Mouse (Mus musculus) neural tube, embryonic 14.5 days (tissue): ENCODE results near the gene Kcne4. TPM values are rescaled to one million over a fixed set of nuclear protein-coding genes. Genes with fewer than 3 reads are reported as not detected.

Source experiments
- ATAC-seq: fragments of 200-750 bp; cut with Nextera tagmentation; 2 replicates; pipeline ENCODE4 v1.8.0; 2017; ENCODE audit warnings: low read depth, mild to moderate bottlenecking, moderate TSS enrichment, moderate library complexity
- H3K27ac ChIP-seq: fragments of 300-500 bp; sonication (generic); 2 replicates; pipeline ENCODE4 v1.5.1; 2014; ENCODE audit warnings: low read depth, mild to moderate bottlenecking, control low read depth, low read length, moderate library complexity, mixed read lengths
- H3K27me3 ChIP-seq: fragments of 300-500 bp; sonication (generic); 2 replicates; pipeline ENCODE4 v1.6.1; 2014; ENCODE audit warnings: low read length; ENCODE audit not compliant: control insufficient read depth, insufficient read depth
- H3K36me3 ChIP-seq: fragments of 300-500 bp; sonication (generic); 2 replicates; pipeline ENCODE4 v1.6.1; 2014; ENCODE audit warnings: low read length, mixed read lengths; ENCODE audit not compliant: control insufficient read depth, insufficient read depth
- H3K4me1 ChIP-seq: fragments of 300-500 bp; sonication (generic); 2 replicates; pipeline ENCODE4 v1.6.1; 2014; ENCODE audit warnings: low read length; ENCODE audit not compliant: control insufficient read depth, insufficient read depth
- H3K4me2 ChIP-seq: fragments of 300-500 bp; sonication (generic); 2 replicates; pipeline ENCODE4 v1.6.1; 2014; ENCODE audit warnings: mild to moderate bottlenecking, low read depth, low read length, control low read depth
- H3K4me3 ChIP-seq: fragments of 300-500 bp; sonication (generic); 2 replicates; pipeline ENCODE4 v1.5.1; 2014; ENCODE audit warnings: low read depth, low read length, control low read depth, mixed read lengths
- H3K9ac ChIP-seq: fragments of 300-500 bp; sonication (generic); replicated peaks from 2 replicates; pipeline ENCODE4 v1.6.1; 2014; ENCODE audit warnings: low read depth, mild to moderate bottlenecking, control low read depth, low read length, mixed read lengths
- H3K9me3 ChIP-seq: fragments of 300-500 bp; sonication (generic); 2 replicates; pipeline ENCODE4 v1.6.1; 2016; ENCODE audit warnings: low read length; ENCODE audit not compliant: control insufficient read depth
- WGBS: fragments of 180-500 bp; shearing (Covaris S2); extraction: QIAGEN DNeasy Blood & Tissue Kit; methylation state at CpG from one replicate; pipeline ENCODE4 v1.1.7; 2014; 5-methylcytosine and 5-hydroxymethylcytosine counted together
- polyA plus RNA-seq: library from polyadenylated mRNA; unstranded; fragments of >200 nt; fragmentation: Nextera tagmentation; extraction: Ambion mirVana; gene quantifications from 2 replicates; pipeline ENCODE4 v1.2.1, GENCODE M21; 2014

Kcne4 gene
- polyA plus RNA-seq, 1 experiment from 2014 or later, result 1.1 TPM

- H3K4me1 ChIP-seq, result no peaks in the 10 kb centered on the region
- no peaks in the 10 kb centered on the region for H3K9me3 ChIP-seq
- H3K27me3 ChIP-seq, result no peaks in the 10 kb centered on the region
- WGBS, result 71% methylated on average over 11 of the region's 11 CpGs
- no peak overlapping the region for H3K9ac ChIP-seq
- no peak for ATAC-seq
- H3K36me3 ChIP-seq, result no peaks in the 10 kb centered on the region
- H3K4me2 ChIP-seq, result no peak overlapping the region
- no peak overlapping the region for H3K27ac ChIP-seq
- H3K4me3 ChIP-seq, result no peak overlapping the region
Observed at GRCm38 (mm10) chr1:78818630-78819526, 2.3 kb downstream of the Kcne4 start.

- H3K4me1 ChIP-seq, result no peaks in the 10 kb centered on the region
- 30% methylated on average over 7 of the region's 7 CpGs for WGBS
- no peaks in the 10 kb centered on the region for H3K27me3 ChIP-seq
- H3K4me3 ChIP-seq, result no peak overlapping the region
- no peak overlapping the region for H3K4me2 ChIP-seq
- no peak overlapping the region for H3K27ac ChIP-seq
- no peak overlapping the region for H3K9ac ChIP-seq
- peak; percentile 16; the same call in 1 of the 2 replicates for ATAC-seq
- no peaks in the 10 kb centered on the region for H3K36me3 ChIP-seq
- no peaks in the 10 kb centered on the region for H3K9me3 ChIP-seq
Observed at GRCm38 (mm10) chr1:78819592-78819991, 3.0 kb downstream of the Kcne4 start.

- Histone ChIP-seq H3K36me3 (no peaks in the 10 kb centered on the region), H3K4me2 (no peak overlapping the region), H3K9ac (no peak overlapping the region), H3K4me3 (no peak overlapping the region), H3K27ac (no peak overlapping the region; the same call in 1 of the 2 replicates), H3K4me1 (no peaks in the 10 kb centered on the region), H3K27me3 (no peaks in the 10 kb centered on the region), H3K9me3 (no peaks in the 10 kb centered on the region)
- ATAC-seq, result no peak
- WGBS, result 61% methylated on average over 8 of the region's 8 CpGs
Observed at GRCm38 (mm10) chr1:78820176-78820575, 3.6 kb downstream of the Kcne4 start.

GRCm38 (mm10) chr1:78821111-78821510 lies 4.6 kb downstream of the Kcne4 start:
- ATAC-seq, result peak; percentile 42; the same call in 1 of the 2 replicates
- H3K9me3 ChIP-seq, result no peaks in the 10 kb centered on the region

GRCm38 (mm10) chr1:78821733-78822430 lies 5.3 kb downstream of the Kcne4 start:
- H3K4me3 ChIP-seq, result no peak overlapping the region
- H3K27ac ChIP-seq, result no peak overlapping the region
- WGBS, result 88% methylated on average over 15 of the region's 15 CpGs
- H3K4me2 ChIP-seq, result no peak overlapping the region
- H3K4me1 ChIP-seq, result no peaks in the 10 kb centered on the region
- no peak overlapping the region for H3K9ac ChIP-seq
- no peaks in the 10 kb centered on the region for H3K27me3 ChIP-seq
- no peaks in the 10 kb centered on the region for H3K9me3 ChIP-seq
- no peak for ATAC-seq
- no peaks in the 10 kb centered on the region for H3K36me3 ChIP-seq

More at GRCm38 (mm10) chr1:78821111-78821510, 4.6 kb downstream of the Kcne4 start:
- no peaks in the 10 kb centered on the region for H3K27me3 ChIP-seq
- no peaks in the 10 kb centered on the region for H3K4me1 ChIP-seq
- H3K27ac ChIP-seq, result no peak overlapping the region
- WGBS, result 63% methylated on average over 9 of the region's 9 CpGs
- H3K4me2 ChIP-seq, result no peak overlapping the region
- H3K4me3 ChIP-seq, result no peak overlapping the region
- H3K9ac ChIP-seq, result no peak overlapping the region
- no peaks in the 10 kb centered on the region for H3K36me3 ChIP-seq

- Histone ChIP-seq H3K36me3 (no peaks in the 10 kb centered on the region), H3K4me3 (no peak overlapping the region), H3K27ac (no peak overlapping the region), H3K9ac (no peak overlapping the region), H3K4me2 (no peak overlapping the region), H3K9me3 (no peaks in the 10 kb centered on the region), H3K4me1 (no peaks in the 10 kb centered on the region), H3K27me3 (no peaks in the 10 kb centered on the region)
- no peak for ATAC-seq
- WGBS, result 76% methylated on average over 3 of the region's 3 CpGs
Observed at GRCm38 (mm10) chr1:78825246-78825645, 8.7 kb downstream of the Kcne4 start.

GRCm38 (mm10) chr1:78838468-78838867 lies 21.9 kb downstream of the Kcne4 start:
- H3K4me2 ChIP-seq, result no peak overlapping the region
- no peaks in the 10 kb centered on the region for H3K36me3 ChIP-seq
- H3K4me1 ChIP-seq, result no peaks in the 10 kb centered on the region
- H3K4me3 ChIP-seq, result no peak overlapping the region
- no peak overlapping the region for H3K9ac ChIP-seq
- no peak overlapping the region for H3K27ac ChIP-seq
- no peak for ATAC-seq
- no peaks in the 10 kb centered on the region for H3K27me3 ChIP-seq
- WGBS, result 84% methylated on average over 3 of the region's 3 CpGs
- no peaks in the 10 kb centered on the region for H3K9me3 ChIP-seq

- Histone ChIP-seq H3K9me3 (no peaks in the 10 kb centered on the region), H3K9ac (no peak overlapping the region), H3K36me3 (no peaks in the 10 kb centered on the region), H3K4me1 (no peaks in the 10 kb centered on the region), H3K4me2 (no peak overlapping the region), H3K4me3 (no peak overlapping the region), H3K27me3 (no peaks in the 10 kb centered on the region), H3K27ac (no peak overlapping the region)
- WGBS, result 68% methylated on average over 2 of the region's 2 CpGs
- ATAC-seq, result no peak
Observed at GRCm38 (mm10) chr1:78840769-78841168, 24.2 kb downstream of the Kcne4 start.

GRCm38 (mm10) chr1:78845661-78846060 lies 29.1 kb downstream of the Kcne4 start:
- H3K9ac ChIP-seq, result no peak overlapping the region
- H3K4me2 ChIP-seq, result no peak overlapping the region
- 90% methylated on average over 1 of the region's 1 CpGs for WGBS
- no peak overlapping the region for H3K27ac ChIP-seq
- no peak for ATAC-seq
- no peaks in the 10 kb centered on the region for H3K27me3 ChIP-seq
- H3K36me3 ChIP-seq, result no peaks in the 10 kb centered on the region
- no peaks in the 10 kb centered on the region for H3K4me1 ChIP-seq
- H3K4me3 ChIP-seq, result no peak overlapping the region
- no peaks in the 10 kb centered on the region for H3K9me3 ChIP-seq
